Mouse (Mus musculus) spleen, adult 18-20 months (tissue): ENCODE measurements around the gene Psmb6.
"Not testable (repeated sequence)": the region's sequence is repeated elsewhere in the genome, so short reads cannot be mapped to it uniquely, and the experiment has no call there.

Experiments used
- DNase-seq, 2 experiments: peaks; one replicate each; pipeline ENCODE4 v3.0.0; 2022; ENCODE audit warnings: mixed read lengths in 2 of 2

Gene Psmb6

GRCm38 (mm10) chr11:70525184-70525678 is at the start of gene Psmb6:
TSS of gene Psmb6 (plus strand) at chr11:70525367.
- peak; percentile 77 to 81 for DNase-seq

DNA sequence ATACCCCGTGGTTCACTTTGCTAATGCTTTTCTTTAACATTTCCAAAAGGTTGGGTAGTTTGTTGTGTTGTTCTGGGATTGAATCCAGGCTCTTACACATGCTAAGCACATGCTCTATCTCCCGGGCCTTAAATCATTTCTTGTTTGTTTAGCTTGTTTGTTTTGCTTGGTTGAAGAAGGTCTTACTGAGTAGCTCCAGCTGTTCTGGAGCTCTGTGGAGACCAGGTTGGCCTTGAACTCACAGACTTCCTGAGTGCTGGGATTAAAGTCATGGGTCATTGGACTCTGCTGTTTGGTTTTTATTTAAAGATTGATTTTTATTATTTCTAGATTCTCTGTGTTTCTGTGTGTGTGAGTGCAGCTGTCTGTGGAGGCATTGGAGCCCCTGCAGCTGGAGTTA is 39.7 kb upstream of the Psmb6 start:
- no peak for DNase-seq

- DNase-seq, result no peak
Measured at GRCm38 (mm10) chr11:70487816-70488215, 37.4 kb upstream of the Psmb6 start.

- no peak for DNase-seq
Measured at GRCm38 (mm10) chr11:70489138-70489537, 36.0 kb upstream of the Psmb6 start.

DNA sequence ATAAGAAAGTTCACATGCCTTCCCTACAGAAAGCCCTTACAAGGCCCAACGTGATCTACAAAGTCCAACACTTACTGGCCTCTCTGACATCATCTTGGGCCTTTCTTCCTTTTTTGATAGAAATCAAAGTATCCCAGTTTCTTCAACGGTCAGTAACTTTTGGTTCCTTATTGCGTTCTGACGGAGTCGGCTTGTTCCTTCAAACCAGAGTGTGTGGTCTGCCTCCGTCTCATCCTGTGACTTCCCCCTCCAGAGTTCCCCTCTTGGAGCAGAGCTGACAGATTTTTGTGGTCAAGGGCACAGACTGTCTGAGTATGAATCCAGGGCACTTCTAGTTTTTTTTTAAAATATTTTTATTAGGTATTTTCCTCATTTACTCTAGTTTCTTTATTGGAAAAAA is 35.5 kb upstream of the Psmb6 start:
- DNase-seq, result no peak

DNA sequence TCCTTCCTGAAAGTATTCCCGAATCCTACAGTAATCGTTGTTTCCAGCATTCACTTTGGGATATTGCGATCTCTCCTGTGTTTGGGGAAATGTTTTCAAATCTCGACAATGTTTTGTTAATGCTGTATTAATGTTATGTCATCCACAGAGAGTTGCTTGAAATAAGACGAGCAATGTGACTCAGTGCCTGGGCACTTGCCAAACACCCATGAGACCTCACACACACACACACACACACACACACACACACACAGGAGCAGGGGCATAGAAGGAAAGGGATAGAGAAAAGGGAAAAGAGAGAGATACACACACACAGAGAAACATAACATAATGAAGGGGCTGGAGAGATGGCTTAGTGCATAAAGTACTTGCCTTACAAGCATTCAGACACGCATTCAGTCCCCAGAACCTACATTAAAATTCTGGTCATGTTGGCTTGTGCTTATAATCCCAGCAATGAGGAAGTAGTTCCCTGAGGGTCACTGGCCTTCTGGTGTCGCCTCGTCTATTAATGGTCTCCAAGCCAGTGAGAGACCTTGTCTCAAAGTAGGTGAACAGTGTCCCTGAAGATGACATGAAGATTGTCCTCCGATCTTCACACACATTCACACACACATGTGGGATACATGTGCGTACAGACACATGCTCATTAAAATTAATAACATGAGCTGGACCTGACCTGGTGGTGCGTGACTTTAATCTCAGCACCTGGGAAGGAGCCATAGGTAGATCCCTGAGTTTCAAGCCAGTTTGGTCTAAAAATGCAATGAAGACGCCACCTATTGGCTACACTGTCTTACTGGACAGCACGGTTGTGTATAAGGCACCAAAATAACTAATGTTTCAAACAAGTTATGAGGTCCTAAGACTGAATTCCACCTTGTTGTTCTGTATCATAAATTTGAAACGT is 25.3 kb upstream of the Psmb6 start:
- DNase-seq, result no peak

DNA sequence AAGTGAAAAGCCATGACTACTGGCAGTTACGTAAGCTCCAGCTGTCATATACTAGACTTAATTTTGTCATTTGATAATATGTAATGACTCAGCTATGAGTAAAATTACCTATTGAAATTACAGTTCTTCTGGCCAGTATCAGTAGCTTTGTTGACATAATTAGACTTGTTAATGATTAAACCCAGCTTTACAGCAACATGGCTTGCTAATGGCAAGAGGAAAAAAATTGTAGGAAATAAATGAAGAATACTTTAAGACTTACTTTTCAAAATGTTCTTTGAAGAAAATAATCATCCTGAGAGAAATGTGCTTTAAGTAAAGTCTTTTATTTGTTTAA is 24.7 kb upstream of the Psmb6 start:
- DNase-seq, result no peak

- no peak for DNase-seq
Measured at GRCm38 (mm10) chr11:70502018-70502417, 23.1 kb upstream of the Psmb6 start.

DNA sequence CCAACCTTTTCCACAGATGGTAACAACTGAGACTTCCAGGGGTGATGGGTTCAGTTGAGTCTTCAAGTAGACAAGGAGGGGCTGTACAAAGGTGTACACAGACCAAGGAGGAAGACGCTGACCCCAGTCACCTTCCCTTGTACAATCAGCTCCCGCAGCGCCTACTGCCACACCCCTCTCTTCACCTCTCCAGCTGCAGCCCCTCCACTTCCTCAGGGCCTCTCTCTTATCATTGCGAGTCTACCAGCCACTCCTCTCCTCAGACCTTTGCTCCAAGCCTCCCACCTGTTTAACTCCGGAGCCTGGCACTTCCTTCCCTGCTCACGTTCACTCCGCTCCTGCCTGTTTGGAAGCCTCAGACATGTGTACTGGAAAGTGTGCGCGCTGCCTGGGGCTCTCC is 20.2 kb upstream of the Psmb6 start, which contains the start of gene Tm4sf5:
TSS of gene Tm4sf5 (plus strand) at position 275 of the 400 bp plus-strand sequence.
- DNase-seq, result no peak

DNA sequence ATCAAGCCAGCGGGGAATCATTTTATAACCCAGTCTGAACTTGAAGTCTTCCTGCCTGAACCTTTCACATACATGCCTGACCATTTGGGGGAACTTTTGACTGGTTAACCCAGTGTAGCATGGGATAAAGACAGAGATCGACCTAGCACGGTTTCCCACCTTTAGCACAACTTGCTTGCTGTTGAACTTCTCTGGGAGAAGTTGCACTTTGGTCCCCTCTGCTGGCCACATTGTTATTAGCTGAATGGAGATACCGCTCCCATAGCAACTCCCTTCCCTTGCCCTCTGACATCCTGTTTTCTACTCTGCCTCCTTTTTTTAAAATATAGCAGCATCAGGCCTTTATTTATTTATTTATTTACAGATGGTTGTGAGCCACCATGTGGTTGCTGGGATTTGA is 18.8 kb upstream of the Psmb6 start:
- DNase-seq, result peak; percentile 42 to 76

GRCm38 (mm10) chr11:70506962-70507515 is 18.1 kb upstream of the Psmb6 start:
- no peak for DNase-seq

GRCm38 (mm10) chr11:70509753-70510564 is 15.2 kb upstream of the Psmb6 start:
- peak; percentile 33 to 47 for DNase-seq

- no peak for DNase-seq
Measured at GRCm38 (mm10) chr11:70511242-70511641, 13.9 kb upstream of the Psmb6 start.

DNA sequence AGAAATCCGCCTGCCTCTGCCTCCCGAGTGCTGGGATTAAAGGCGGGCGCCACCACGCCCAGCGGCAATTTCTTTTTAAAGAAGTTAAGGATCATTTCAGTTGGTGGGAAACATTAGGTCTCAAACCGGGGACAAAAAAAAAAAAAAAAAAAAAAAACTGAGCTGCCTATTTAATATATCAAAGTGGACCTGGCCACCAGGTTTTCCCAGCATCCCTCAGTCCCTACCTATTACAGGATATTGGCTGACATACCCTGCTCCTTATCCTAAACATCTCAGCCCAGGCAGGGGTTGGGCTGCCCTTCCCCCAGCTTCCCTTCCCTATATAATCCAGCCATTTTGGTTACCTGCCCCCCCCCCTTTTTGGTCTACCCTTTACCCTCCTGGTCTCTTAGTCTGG is 13.3 kb upstream of the Psmb6 start:
- no peak for DNase-seq

DNA sequence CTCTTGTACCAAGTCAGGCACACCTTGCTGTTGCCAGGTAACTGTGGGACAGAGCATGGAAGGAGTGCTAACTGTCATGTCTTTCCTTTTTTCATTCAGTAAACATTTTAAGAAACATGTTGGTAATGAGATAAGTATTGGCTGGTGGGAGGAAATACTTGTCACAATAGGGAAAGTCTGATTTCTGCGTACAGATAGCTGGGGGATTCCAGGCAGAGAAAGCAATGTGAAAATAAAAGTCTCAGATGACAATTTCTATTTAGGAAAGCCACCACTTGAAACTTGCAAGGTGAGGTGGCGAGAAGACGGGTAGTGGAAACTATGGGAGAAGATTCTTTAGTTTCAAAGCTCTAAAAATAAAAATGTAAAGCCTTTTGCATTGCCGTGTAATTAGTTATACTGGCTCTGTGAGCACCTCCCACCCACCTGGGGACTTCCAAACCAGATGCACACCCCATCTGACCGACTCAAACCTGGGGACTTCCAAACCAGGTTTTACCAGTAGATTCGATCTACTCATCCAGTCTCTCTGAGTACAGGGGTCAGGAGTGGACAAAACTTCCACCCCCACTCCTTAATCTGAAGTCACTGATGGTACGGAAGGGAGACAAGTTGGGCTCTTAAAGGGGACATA is 12.3 kb upstream of the Psmb6 start:
- DNase-seq, result no peak

DNA sequence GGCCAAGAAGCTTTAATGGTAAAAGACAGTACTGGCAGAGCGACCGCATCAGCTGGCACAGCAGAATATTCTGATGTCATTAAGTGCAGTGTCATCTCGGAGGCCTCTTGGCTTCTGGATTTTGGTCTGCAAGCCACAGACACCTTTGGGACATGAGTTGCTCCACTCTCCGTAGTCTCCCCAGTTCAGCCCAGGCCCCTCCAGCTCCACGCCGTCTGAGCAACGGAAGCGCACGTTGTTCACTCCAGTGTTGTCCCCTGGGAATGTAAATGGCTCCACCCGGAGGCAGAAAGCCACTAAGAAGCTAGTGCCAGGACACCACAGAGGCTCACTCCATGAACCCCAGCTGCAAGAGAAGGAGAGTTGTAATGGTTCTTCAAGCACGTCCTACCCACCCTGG is 11.6 kb upstream of the Psmb6 start:
- DNase-seq, result no peak

- DNase-seq, result no peak
Measured at GRCm38 (mm10) chr11:70514288-70514687, 10.9 kb upstream of the Psmb6 start, which contains the start of gene Vmo1. TSS of gene Vmo1 (minus strand) at chr11:70514616.

DNA sequence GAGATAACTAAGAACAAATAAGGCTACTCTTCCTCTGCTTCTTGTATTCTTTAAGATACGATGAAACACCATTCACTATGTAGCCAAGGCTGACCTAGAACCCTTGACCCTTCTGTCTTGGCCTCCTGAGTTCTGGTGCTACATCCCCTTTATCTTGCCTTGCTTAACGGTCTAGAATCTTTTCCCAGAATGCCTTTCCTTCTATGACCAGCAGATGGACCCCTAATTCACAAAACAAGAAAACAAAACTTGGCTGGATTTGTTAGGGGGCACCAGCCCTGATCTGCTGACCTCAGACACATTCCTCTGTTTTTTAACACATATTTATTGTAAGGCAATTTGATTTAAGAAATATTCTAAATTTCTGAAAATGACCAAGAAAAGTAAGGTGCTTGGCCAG is 8.8 kb upstream of the Psmb6 start:
- no peak for DNase-seq

GRCm38 (mm10) chr11:70518436-70518835 is 6.7 kb upstream of the Psmb6 start:
- no peak for DNase-seq

DNA sequence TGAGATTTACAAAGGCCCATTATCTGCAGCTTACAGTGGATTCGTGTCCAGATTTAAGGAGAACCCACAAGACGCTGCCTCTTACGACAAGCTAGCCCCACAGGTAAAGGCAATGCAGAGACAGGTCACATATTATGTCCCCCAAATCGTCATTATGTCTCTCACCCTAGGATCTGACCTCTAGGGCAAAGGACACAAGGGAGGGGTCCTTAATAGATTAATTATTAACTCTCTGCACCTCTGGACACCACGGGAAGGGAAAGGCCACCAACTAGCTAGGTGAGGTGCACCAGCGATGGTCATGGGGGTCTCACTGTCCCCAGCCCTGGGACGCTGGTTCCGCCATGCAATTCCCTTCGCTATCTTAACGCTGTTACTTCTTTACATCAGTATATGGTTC is 6.2 kb upstream of the Psmb6 start, which contains the start of gene Gltpd2:
TSS of gene Gltpd2 (plus strand) at position 274 of the 400 bp plus-strand sequence.
- no peak for DNase-seq

DNA sequence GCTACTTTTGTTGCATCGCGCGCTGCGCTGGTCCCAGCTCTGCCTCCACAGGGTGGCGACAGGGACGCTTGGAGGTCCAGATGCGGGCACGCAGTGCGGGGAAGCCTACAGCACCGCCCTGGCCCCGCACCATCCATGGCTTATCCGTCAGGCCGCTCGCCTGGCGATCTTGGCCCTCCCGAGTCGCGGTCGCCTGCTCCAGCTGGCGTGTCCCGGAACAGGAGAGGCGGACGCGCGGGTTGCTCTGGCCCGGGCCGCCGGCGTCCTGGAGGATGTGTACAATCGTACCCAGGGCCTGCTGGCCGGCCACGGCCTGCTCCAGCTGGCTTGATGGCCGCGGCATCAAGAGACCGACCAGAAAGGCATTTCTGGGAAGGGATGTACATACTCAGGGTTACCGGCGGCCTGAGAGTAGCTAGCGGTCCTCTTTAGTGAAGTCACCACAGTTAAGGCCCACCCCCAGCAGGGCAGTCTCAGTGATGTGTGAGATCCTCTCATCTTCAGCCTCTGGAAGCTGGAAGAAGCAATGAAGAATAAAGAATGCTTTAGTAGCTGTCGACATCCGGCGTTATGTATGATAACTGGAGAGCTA is 4.9 kb upstream of the Psmb6 start:
- no peak for DNase-seq

- DNase-seq, result not testable (repeated sequence)
Measured at GRCm38 (mm10) chr11:70523306-70523989, 1.7 kb upstream of the Psmb6 start.
